Mouse (Mus musculus) embryonic facial prominence, embryonic 10.5 days (tissue): ENCODE data around the gene Nup210l. TPM values are rescaled to one million over a fixed set of nuclear protein-coding genes. Genes with fewer than 3 reads are reported as not detected.
"Not testable (repeated sequence)": the region's sequence is repeated elsewhere in the genome, so short reads cannot be mapped to it uniquely, and the experiment has no call there.

Source experiments
- DNase-seq: peaks from one replicate; pipeline ENCODE4 v3.0.0-alpha.2; 2017; ENCODE audit warnings: low spot score
- H3K27ac ChIP-seq: fragments of 300-500 bp; sonication (generic); replicated peaks from 2 replicates; pipeline ENCODE4 v1.5.1; 2016; ENCODE audit warnings: mild to moderate bottlenecking
- H3K27me3 ChIP-seq: fragments of 300-500 bp; sonication (generic); replicated peaks from 2 replicates; pipeline ENCODE4 v1.6.1; 2016; ENCODE audit warnings: low read depth, mild to moderate bottlenecking; ENCODE audit not compliant: poor library complexity, severe bottlenecking
- H3K36me3 ChIP-seq: fragments of 300-500 bp; sonication (generic); replicated peaks from 2 replicates; pipeline ENCODE4 v1.6.1; 2016; ENCODE audit warnings: mild to moderate bottlenecking, moderate library complexity
- H3K4me1 ChIP-seq: fragments of 300-500 bp; sonication (generic); 2 replicates; pipeline ENCODE4 v1.6.1; 2016
- H3K4me3 ChIP-seq: fragments of 300-500 bp; sonication (generic); 2 replicates; pipeline ENCODE4 v1.5.1; 2016; ENCODE audit warnings: mild to moderate bottlenecking, moderate library complexity
- H3K9me3 ChIP-seq: fragments of 300-500 bp; sonication (generic); 2 replicates; pipeline ENCODE4 v1.6.1; 2016; ENCODE audit warnings: mild to moderate bottlenecking
- WGBS: fragments of 180-500 bp; shearing (Covaris S2); methylation state at CpG from one replicate; pipeline ENCODE4 v1.1.7; 2016; 5-methylcytosine and 5-hydroxymethylcytosine counted together
- polyA plus RNA-seq: library from polyadenylated mRNA; unstranded; fragments of >200 nt; fragmentation: Nextera tagmentation; extraction: Ambion mirVana; gene quantifications from 2 replicates; pipeline ENCODE4 v1.2.1, GENCODE M21; 2016

Nup210l gene
- polyA plus RNA-seq, 1 experiment from 2014 or later, result 0.59 TPM

GRCm38 (mm10) chr3:90102239-90102638 lies 1.7 kb upstream of the Nup210l start:
- H3K36me3 ChIP-seq, result peaks cover 62% of the 10 kb centered on the region
- H3K4me3 ChIP-seq, result no peak overlapping the region
- no peak for DNase-seq
- H3K27ac ChIP-seq, result no peak overlapping the region
- H3K9me3 ChIP-seq, result no peaks in the 10 kb centered on the region
- no peaks in the 10 kb centered on the region for H3K4me1 ChIP-seq
- WGBS, result 77% methylated on average over 2 of the region's 2 CpGs
- H3K27me3 ChIP-seq, result no peaks in the 10 kb centered on the region

DNA sequence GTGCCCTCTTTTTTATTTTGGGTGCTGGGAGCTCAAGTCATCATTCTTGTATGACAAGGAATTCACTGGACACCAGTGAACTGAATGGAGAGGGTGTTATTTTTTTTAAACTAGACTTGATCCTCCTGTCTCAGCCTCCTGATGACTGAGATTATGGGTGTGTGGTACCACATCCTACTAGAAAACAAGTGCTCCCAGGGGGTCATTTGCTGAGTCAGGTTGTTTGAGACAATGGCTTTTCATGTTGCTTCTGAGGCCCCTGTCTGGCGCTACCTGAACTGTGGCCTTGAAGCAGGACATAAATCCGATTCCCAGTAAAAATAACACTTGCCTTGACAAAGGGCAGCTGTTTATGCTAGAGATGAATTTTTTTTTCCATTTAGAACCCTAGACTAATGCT lies 756 bp upstream of the Nup210l start:
- 92% methylated on average over 2 of the region's 2 CpGs for WGBS
- DNase-seq, result no peak
- peaks cover 53% of the 10 kb centered on the region for H3K36me3 ChIP-seq

GRCm38 (mm10) chr3:90111706-90112105 lies 7.8 kb downstream of the Nup210l start:
- H3K4me3 ChIP-seq, result no peak overlapping the region
- 86% methylated on average over 2 of the region's 2 CpGs for WGBS
- H3K9me3 ChIP-seq, result no peaks in the 10 kb centered on the region
- H3K27ac ChIP-seq, result no peak overlapping the region
- H3K27me3 ChIP-seq, result no peaks in the 10 kb centered on the region
- H3K4me1 ChIP-seq, result no peaks in the 10 kb centered on the region
- no peak for DNase-seq
- H3K36me3 ChIP-seq, result no peaks in the 10 kb centered on the region

More for the DNA sequence above, 756 bp upstream of the Nup210l start:
- Histone ChIP-seq H3K4me1 (no peaks in the 10 kb centered on the region), H3K27me3 (no peaks in the 10 kb centered on the region), H3K27ac (no peak overlapping the region), H3K4me3 (no peak overlapping the region), H3K9me3 (no peaks in the 10 kb centered on the region)

DNA sequence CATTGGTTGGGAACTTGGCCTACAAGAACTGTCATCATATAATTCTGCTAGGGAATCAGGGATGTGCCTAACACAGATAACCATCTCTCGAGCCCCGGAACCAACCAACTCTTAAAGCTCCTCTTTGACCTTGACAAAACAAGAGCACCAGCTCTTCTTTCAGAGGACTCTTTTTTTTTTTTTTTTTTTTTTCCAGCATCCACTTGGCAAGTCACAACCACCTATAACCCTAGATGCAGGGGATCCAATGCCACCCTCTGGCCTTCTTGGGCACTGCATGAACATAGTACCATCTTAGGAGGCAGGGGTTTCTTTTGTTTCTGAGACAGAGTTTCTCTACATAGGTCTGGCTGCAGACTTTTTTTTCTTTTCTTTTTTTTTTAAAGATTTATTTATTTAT lies 10.4 kb downstream of the Nup210l start:
- WGBS, result 86% methylated on average over 2 of the region's 2 CpGs
- Histone ChIP-seq H3K4me1 (no peaks in the 10 kb centered on the region), H3K9me3 (no peaks in the 10 kb centered on the region), H3K27ac (no peak overlapping the region), H3K36me3 (no peaks in the 10 kb centered on the region), H3K27me3 (no peaks in the 10 kb centered on the region), H3K4me3 (no peak overlapping the region)
- no peak for DNase-seq

DNA sequence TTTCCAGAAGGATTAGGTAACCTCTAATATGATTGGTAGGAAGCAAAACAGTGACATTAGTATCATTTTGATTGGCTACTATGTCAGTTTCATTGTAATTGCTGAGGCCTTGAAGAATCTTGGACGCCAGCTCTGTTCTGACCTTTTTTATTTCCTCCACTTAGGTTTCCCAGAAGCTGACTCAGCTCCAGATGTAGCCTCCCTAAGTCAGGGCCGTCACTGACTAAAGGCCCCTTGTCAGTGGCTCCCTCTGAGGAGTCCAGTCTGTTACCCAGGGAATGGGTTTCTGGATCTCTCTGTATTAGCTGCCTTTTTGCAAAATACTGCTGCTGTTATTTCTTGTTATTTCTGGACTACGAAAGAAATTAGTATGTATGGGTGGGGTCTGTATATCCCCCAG lies 11.6 kb downstream of the Nup210l start:
- Histone ChIP-seq H3K4me3 (no peak overlapping the region), H3K36me3 (no peaks in the 10 kb centered on the region), H3K27ac (no peak overlapping the region), H3K9me3 (no peaks in the 10 kb centered on the region), H3K27me3 (no peaks in the 10 kb centered on the region), H3K4me1 (no peaks in the 10 kb centered on the region)
- WGBS, result 79% methylated on average over 3 of the region's 3 CpGs
- no peak for DNase-seq

- 92% methylated on average over 13 of the region's 13 CpGs for WGBS
- no peak for DNase-seq
- H3K4me1 ChIP-seq, result no peaks in the 10 kb centered on the region
- H3K36me3 ChIP-seq, result no peaks in the 10 kb centered on the region
- no peaks in the 10 kb centered on the region for H3K9me3 ChIP-seq
- no peak overlapping the region for H3K4me3 ChIP-seq
- no peak overlapping the region for H3K27ac ChIP-seq
- H3K27me3 ChIP-seq, result no peaks in the 10 kb centered on the region
Observed at GRCm38 (mm10) chr3:90118132-90118790, 14.3 kb downstream of the Nup210l start.

GRCm38 (mm10) chr3:90122036-90122435 lies 18.1 kb downstream of the Nup210l start:
- not testable (repeated sequence) for H3K9me3 ChIP-seq, H3K27ac ChIP-seq, DNase-seq, H3K4me1 ChIP-seq, H3K36me3 ChIP-seq, H3K27me3 ChIP-seq, H3K4me3 ChIP-seq
- 82% methylated on average over 5 of the region's 5 CpGs for WGBS

DNA sequence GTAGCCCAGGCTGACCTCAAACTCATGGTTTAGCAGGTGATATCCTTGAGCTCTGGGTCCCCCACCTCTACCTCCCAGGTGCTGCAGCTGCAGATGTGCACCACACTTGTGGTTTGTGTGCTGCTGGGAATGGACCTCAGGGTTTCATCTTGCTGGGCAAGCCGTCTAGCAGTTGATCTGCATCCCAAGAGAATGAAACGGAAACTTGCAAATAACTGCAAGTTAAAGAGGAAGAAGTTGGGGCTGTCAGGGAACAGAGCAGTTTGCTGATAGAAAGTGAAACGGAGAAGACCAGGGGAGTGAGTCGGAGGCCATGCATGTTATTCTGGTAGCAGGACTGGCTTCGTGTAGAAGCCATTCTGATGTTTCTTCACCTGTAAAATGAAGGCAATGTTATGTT lies 21.8 kb downstream of the Nup210l start:
- Histone ChIP-seq H3K27me3 (no peaks in the 10 kb centered on the region), H3K9me3 (no peaks in the 10 kb centered on the region), H3K27ac (no peak overlapping the region), H3K36me3 (no peaks in the 10 kb centered on the region), H3K4me3 (no peak overlapping the region), H3K4me1 (no peaks in the 10 kb centered on the region)
- WGBS, result 79% methylated on average over 5 of the region's 5 CpGs
- DNase-seq, result no peak

- WGBS, result 93% methylated on average over 6 of the region's 6 CpGs
Observed at GRCm38 (mm10) chr3:90127881-90128280, 23.9 kb downstream of the Nup210l start.

GRCm38 (mm10) chr3:90132745-90133144 lies 28.8 kb downstream of the Nup210l start:
- Histone ChIP-seq H3K27ac (no peak overlapping the region), H3K4me1 (no peaks in the 10 kb centered on the region), H3K4me3 (no peak overlapping the region), H3K27me3 (no peaks in the 10 kb centered on the region), H3K9me3 (no peaks in the 10 kb centered on the region), H3K36me3 (no peaks in the 10 kb centered on the region)
- WGBS, result 77% methylated on average over 3 of the region's 3 CpGs
- no peak for DNase-seq

More at GRCm38 (mm10) chr3:90127881-90128280, 23.9 kb downstream of the Nup210l start:
- Histone ChIP-seq H3K4me3 (no peak overlapping the region), H3K4me1 (no peaks in the 10 kb centered on the region), H3K9me3 (no peaks in the 10 kb centered on the region), H3K27ac (no peak overlapping the region), H3K27me3 (no peaks in the 10 kb centered on the region), H3K36me3 (no peaks in the 10 kb centered on the region)
- no peak for DNase-seq

- no peak for DNase-seq
- no peak overlapping the region for H3K4me3 ChIP-seq
- H3K36me3 ChIP-seq, result no peaks in the 10 kb centered on the region
- 91% methylated on average over 1 of the region's 1 CpGs for WGBS
- no peaks in the 10 kb centered on the region for H3K27me3 ChIP-seq
- no peaks in the 10 kb centered on the region for H3K4me1 ChIP-seq
- H3K27ac ChIP-seq, result no peak overlapping the region
- H3K9me3 ChIP-seq, result no peaks in the 10 kb centered on the region
Observed at GRCm38 (mm10) chr3:90133331-90133730, 29.4 kb downstream of the Nup210l start.

- 59% methylated on average over 3 of the region's 3 CpGs for WGBS
- Histone ChIP-seq H3K9me3 (no peaks in the 10 kb centered on the region), H3K27ac (no peak overlapping the region), H3K27me3 (no peaks in the 10 kb centered on the region), H3K36me3 (no peaks in the 10 kb centered on the region), H3K4me3 (no peak overlapping the region), H3K4me1 (no peaks in the 10 kb centered on the region)
- no peak for DNase-seq
Observed at GRCm38 (mm10) chr3:90134483-90134882, 30.6 kb downstream of the Nup210l start.

DNA sequence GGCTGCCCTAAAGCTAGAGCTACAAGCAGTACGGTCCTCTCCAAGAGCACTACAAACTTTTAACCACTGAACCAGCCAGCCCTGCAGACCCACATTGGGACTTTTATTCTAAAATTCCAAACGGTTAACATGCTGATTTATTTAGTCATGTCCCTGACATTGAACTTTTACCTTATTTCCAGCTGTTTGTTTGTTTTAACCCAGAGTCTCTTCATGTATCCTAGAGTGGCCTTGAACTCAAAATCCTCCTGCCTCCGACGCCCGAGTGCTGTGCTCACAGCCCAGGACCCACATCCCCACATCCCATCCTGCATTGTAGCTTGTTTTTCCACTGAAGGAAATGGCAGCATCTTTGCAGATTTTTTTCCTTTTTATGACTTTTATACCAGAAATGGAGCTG lies 31.1 kb downstream of the Nup210l start:
- H3K27me3 ChIP-seq, result no peaks in the 10 kb centered on the region
- H3K36me3 ChIP-seq, result no peaks in the 10 kb centered on the region
- no peaks in the 10 kb centered on the region for H3K4me1 ChIP-seq
- H3K27ac ChIP-seq, result no peak overlapping the region
- no peaks in the 10 kb centered on the region for H3K9me3 ChIP-seq
- H3K4me3 ChIP-seq, result no peak overlapping the region
- no peak for DNase-seq
- WGBS, result 83% methylated on average over 5 of the region's 5 CpGs
